Mouse (Mus musculus) liver, adult 2 months (tissue): ENCODE measurements around the gene Slc27a5. TPM values are rescaled to one million over a fixed set of nuclear protein-coding genes. Genes with fewer than 3 reads are reported as not detected.

Source experiments
- DNase-seq: peaks from one replicate; pipeline ENCODE4 v3.0.0-alpha.2; 2011; ENCODE audit warnings: low read depth, low spot score; ENCODE audit errors: extremely low read depth
- H3K27ac ChIP-seq: fragments of 200-500 bp; replicated peaks from 2 replicates; pipeline ENCODE4 v1.5.1; 2012; ENCODE audit warnings: low read depth, mild to moderate bottlenecking, control low read depth, inconsistent platforms, low read length; ENCODE audit not compliant: insufficient read depth
- H3K27me3 ChIP-seq: fragments of 200-500 bp; 2 replicates; pipeline ENCODE4 v1.6.1; 2012; ENCODE audit warnings: mild to moderate bottlenecking, moderate library complexity, low read length, inconsistent platforms; ENCODE audit not compliant: control insufficient read depth, insufficient read depth
- H3K36me3 ChIP-seq: fragments of 200-500 bp; 2 replicates; pipeline ENCODE4 v1.6.1; 2012; ENCODE audit warnings: low read length, inconsistent platforms; ENCODE audit not compliant: control insufficient read depth, insufficient read depth
- H3K4me1 ChIP-seq: fragments of 200-500 bp; 2 replicates; pipeline ENCODE4 v1.6.1; 2011; ENCODE audit warnings: low read length; ENCODE audit not compliant: control insufficient read depth, insufficient read depth
- H3K4me3 ChIP-seq: fragments of 200-500 bp; 2 replicates; pipeline ENCODE4 v1.5.1; 2011; ENCODE audit warnings: low read depth, mild to moderate bottlenecking, control low read depth, low read length, moderate library complexity; ENCODE audit not compliant: insufficient read depth
- H3K79me2 ChIP-seq: fragments of 200-500 bp; 2 replicates; pipeline ENCODE4 v1.6.1; 2012; ENCODE audit warnings: inconsistent platforms, mild to moderate bottlenecking, low read length, moderate library complexity; ENCODE audit not compliant: control insufficient read depth, insufficient read depth
- H3K9ac ChIP-seq: fragments of 200-500 bp; 2 replicates; pipeline ENCODE4 v1.6.1; 2012; ENCODE audit warnings: low read depth, mild to moderate bottlenecking, control low read depth, inconsistent platforms, low read length
- CTCF ChIP-seq: fragments of 200-500 bp; IDR thresholded peaks from 2 replicates; pipeline ENCODE4 v1.5.1; 2011; ENCODE audit warnings: low read depth, low read length, control low read depth
- POLR2A ChIP-seq: fragments of 200-500 bp; IDR thresholded peaks from 2 replicates; pipeline ENCODE4 v1.6.1; 2011; ENCODE audit warnings: low read length, control low read depth; ENCODE audit not compliant: insufficient read depth; ENCODE audit errors: extremely low read depth
- WGBS: fragments of 180-500 bp; shearing (Covaris S2); methylation state at CpG from one replicate; pipeline ENCODE4 v1.1.7; 2018; 5-methylcytosine and 5-hydroxymethylcytosine counted together
- polyA plus RNA-seq: library from polyadenylated mRNA; depleted of rRNA; stranded (reverse); fragments of >200 nt; gene quantifications from 2 replicates; pipeline ENCODE4 v1.2.3, GENCODE M21; 2012
- total RNA-seq: library from RNA; depleted of rRNA; stranded (reverse); fragments of >200 nt; gene quantifications from 2 replicates; pipeline ENCODE4 v1.2.3, GENCODE M21; 2014

Slc27a5 gene
- total and polyA plus RNA-seq, 2 experiments, result 1,401 to 1,713 TPM

- H3K4me1 ChIP-seq, result peaks cover 5% of the 10 kb centered on the region
- H3K36me3 ChIP-seq, result peaks cover 19% of the 10 kb centered on the region
- H3K9ac ChIP-seq, result no peak overlapping the region
- 21% methylated on average over 1 of the region's 1 CpGs for WGBS
- H3K4me3 ChIP-seq, result peak overlapping the region; percentile 43; the same call in 1 of the 2 replicates
- peak overlapping the region; percentile 47 for H3K27ac ChIP-seq
- TF ChIP-seq POLR2A (no peak), CTCF (no peak)
- H3K79me2 ChIP-seq, result peaks cover 4% of the 10 kb centered on the region; the same call in 1 of the 2 replicates
- no peaks in the 10 kb centered on the region for H3K27me3 ChIP-seq
- peak; percentile 88 for DNase-seq
Measured at GRCm38 (mm10) chr7:13001584-13001983, 3.6 kb upstream of the Slc27a5 start.

GRCm38 (mm10) chr7:12998851-12999250 lies 859 bp upstream of the Slc27a5 start, which contains the start of gene Trim28:
Gene Trim28, plus strand, starts transcription at chr7:12999114.
- Histone ChIP-seq H3K36me3 (peaks cover 17% of the 10 kb centered on the region), H3K9ac (peak within 1 kb of the TSS; percentile 91), H3K4me3 (peak within 1 kb of the TSS; percentile 93), H3K27ac (peak within 1 kb of the TSS; percentile 98), H3K4me1 (peaks cover 15% of the 10 kb centered on the region), H3K79me2 (peaks cover 4% of the 10 kb centered on the region; the same call in 1 of the 2 replicates), H3K27me3 (no peaks in the 10 kb centered on the region)
- WGBS, result 21% methylated on average over 3 of the region's 3 CpGs
- peak; percentile 93 for DNase-seq
- no peak for TF ChIP-seq CTCF
- TF ChIP-seq POLR2A, result no peak

DNA sequence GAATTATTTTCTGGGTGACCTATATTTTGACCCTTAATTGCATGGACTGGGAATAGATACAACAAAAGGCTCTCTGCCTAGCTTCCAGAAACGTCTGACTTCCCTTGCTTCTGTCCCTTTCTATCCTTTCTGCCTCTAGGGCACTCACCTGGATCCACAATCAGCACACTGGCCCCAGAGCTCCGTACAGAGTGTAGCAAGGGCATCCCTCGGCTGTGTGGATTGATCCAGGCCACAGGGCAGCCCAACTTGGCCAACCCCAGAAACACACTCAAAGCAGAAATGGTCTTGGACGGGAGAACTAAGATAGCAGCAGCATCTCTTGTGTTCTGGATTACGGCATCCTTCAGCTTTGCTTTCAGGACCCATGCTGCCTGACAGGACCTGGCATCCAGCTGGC lies 762 bp downstream of the Slc27a5 start:
- peak overlapping the region; percentile 93 for H3K4me3 ChIP-seq
- WGBS, result 17% methylated on average over 5 of the region's 5 CpGs
- peak; percentile 81 for DNase-seq
- peaks cover 21% of the 10 kb centered on the region for H3K36me3 ChIP-seq
- no peaks in the 10 kb centered on the region for H3K27me3 ChIP-seq
- TF ChIP-seq POLR2A (peak; percentile 28; the same call in 1 of the 2 replicates), CTCF (no peak)
- peaks cover 4% of the 10 kb centered on the region; the same call in 1 of the 2 replicates for H3K79me2 ChIP-seq
- H3K4me1 ChIP-seq, result peaks cover 14% of the 10 kb centered on the region
- H3K27ac ChIP-seq, result peak overlapping the region; percentile 95
- H3K9ac ChIP-seq, result peak overlapping the region; percentile 90

GRCm38 (mm10) chr7:12995862-12996261 lies 2.1 kb downstream of the Slc27a5 start:
- Histone ChIP-seq H3K36me3 (peaks cover 33% of the 10 kb centered on the region), H3K27me3 (no peaks in the 10 kb centered on the region), H3K4me1 (peaks cover 19% of the 10 kb centered on the region), H3K27ac (peak overlapping the region; percentile 85), H3K79me2 (peaks cover 7% of the 10 kb centered on the region; the same call in 1 of the 2 replicates), H3K4me3 (peak overlapping the region; percentile 31), H3K9ac (peak overlapping the region; percentile 46)
- no peak for TF ChIP-seq CTCF
- no peak for TF ChIP-seq POLR2A
- DNase-seq, result peak; percentile 97

DNA sequence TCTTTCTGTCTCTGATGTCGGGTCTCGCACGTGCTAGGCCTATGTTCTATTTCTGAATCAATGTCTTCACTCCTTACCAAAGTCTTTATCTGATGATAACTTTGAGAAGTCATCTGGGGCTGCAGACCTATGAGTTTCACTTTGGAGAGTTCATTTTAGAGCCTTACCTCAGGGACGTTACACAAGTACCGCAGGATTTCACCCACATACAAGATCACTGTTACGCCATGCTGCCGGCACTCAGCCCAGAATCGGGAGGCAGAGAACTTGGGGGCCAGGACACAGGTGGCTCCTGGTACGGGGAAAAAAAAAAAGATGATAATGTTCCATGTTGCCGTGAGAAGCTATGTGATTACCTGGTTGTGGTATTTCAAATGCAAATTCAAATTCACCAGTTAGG lies 4.8 kb downstream of the Slc27a5 start:
- peaks cover 56% of the 10 kb centered on the region for H3K36me3 ChIP-seq
- H3K4me3 ChIP-seq, result no peak overlapping the region
- H3K27ac ChIP-seq, result peak overlapping the region; percentile 56
- H3K9ac ChIP-seq, result no peak overlapping the region
- H3K27me3 ChIP-seq, result no peaks in the 10 kb centered on the region
- H3K79me2 ChIP-seq, result peaks cover 8% of the 10 kb centered on the region; the same call in 1 of the 2 replicates
- TF ChIP-seq CTCF, result no peak
- H3K4me1 ChIP-seq, result peaks cover 19% of the 10 kb centered on the region
- peak; percentile 79 for DNase-seq
- WGBS, result 49% methylated on average over 10 of the region's 10 CpGs

DNA sequence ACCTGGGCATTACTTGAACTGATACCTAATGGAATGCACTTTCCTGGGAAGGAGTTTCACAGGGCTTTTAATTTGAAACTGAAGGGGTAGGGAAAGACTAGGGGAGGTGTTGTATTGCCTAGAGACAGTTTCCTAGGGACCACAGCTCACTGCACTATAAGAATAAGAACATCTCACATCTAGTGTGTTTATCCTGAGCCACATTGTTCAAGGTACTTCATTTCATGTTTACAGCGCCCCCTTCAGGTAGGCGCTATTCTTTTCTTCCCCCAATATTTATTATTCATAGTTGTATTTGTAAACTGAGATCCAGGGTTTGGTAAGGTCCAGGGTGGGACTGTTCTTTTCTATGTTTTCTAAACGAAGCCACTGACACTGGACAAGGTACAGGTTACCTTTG lies 5.8 kb downstream of the Slc27a5 start:
- WGBS, result 15% methylated on average over 3 of the region's 3 CpGs
- Histone ChIP-seq H3K4me1 (peaks cover 19% of the 10 kb centered on the region), H3K27ac (peak overlapping the region; percentile 56; the same call in 1 of the 2 replicates), H3K36me3 (peaks cover 63% of the 10 kb centered on the region), H3K4me3 (no peak overlapping the region), H3K79me2 (peaks cover 4% of the 10 kb centered on the region; the same call in 1 of the 2 replicates), H3K9ac (no peak overlapping the region), H3K27me3 (no peaks in the 10 kb centered on the region)
- no peak for TF ChIP-seq CTCF
- no peak for TF ChIP-seq POLR2A
- no peak for DNase-seq
